Mouse (Mus musculus): ENCODE data around the gene Rrm1. TPM values are rescaled to one million over a fixed set of nuclear protein-coding genes. Genes with fewer than 3 reads are reported as not detected.

The Rrm1 gene
- total and polyA plus RNA-seq, 2 experiments from 2014 or later, result 34.4 to 58.2 TPM

GRCm38 (mm10) chr7:102478425-102478824 lies 36.9 kb downstream of the Rrm1 start:
- Histone ChIP-seq H3K4me1 (ENCODE audit: control insufficient read depth, insufficient read depth) (peaks cover 5% of the 10 kb centered on the region; the same call in 1 of the 2 replicates), H3K9ac (replicated peaks; ENCODE audit: low read depth, low read length) (no peak overlapping the region), H3K4me3 (ENCODE audit: low read depth, low read length) (no peak overlapping the region), H3K9me3 (replicated peaks; ENCODE audit: control insufficient read depth, low read length) (no peaks in the 10 kb centered on the region), H3K4me2 (ENCODE audit: low read depth, low read length) (no peak overlapping the region), H3K36me3 (replicated peaks; ENCODE audit: control insufficient read depth, insufficient read depth, low read length) (no peaks in the 10 kb centered on the region), H3K27ac (ENCODE audit: low read depth) (no peak overlapping the region), H3K27me3 (ENCODE audit: control insufficient read depth, insufficient read depth, low read length) (no peaks in the 10 kb centered on the region)
- no peak for TF ChIP-seq EP300 (IDR thresholded peaks at IDR 0.05; ENCODE audit: low read depth)
- no peak for TF ChIP-seq CTCF (IDR thresholded peaks at IDR 0.05; ENCODE audit: low read depth)
- ATAC-seq (ENCODE audit: insufficient read depth, low read depth) (no peak), DNase-seq (ENCODE audit: low spot score) (no peak)
- 85% methylated on average over 4 of the region's 4 CpGs for WGBS

GRCm38 (mm10) chr7:102478926-102479325 lies 37.4 kb downstream of the Rrm1 start:
- H3K27me3 ChIP-seq (ENCODE audit: control insufficient read depth, insufficient read depth, low read length), result no peaks in the 10 kb centered on the region
- H3K9ac ChIP-seq (replicated peaks; ENCODE audit: low read depth, low read length), result no peak overlapping the region
- H3K36me3 ChIP-seq (replicated peaks; ENCODE audit: control insufficient read depth, insufficient read depth, low read length), result no peaks in the 10 kb centered on the region
- DNase-seq (ENCODE audit: low spot score) (no peak), ATAC-seq (ENCODE audit: insufficient read depth, low read depth) (no peak)
- H3K4me1 ChIP-seq (ENCODE audit: control insufficient read depth, insufficient read depth), result peaks cover 5% of the 10 kb centered on the region; the same call in 1 of the 2 replicates
- H3K4me3 ChIP-seq (ENCODE audit: low read depth, low read length), result no peak overlapping the region
- H3K9me3 ChIP-seq (replicated peaks; ENCODE audit: control insufficient read depth, low read length), result no peaks in the 10 kb centered on the region
- 69% methylated on average over 3 of the region's 3 CpGs for WGBS
- H3K27ac ChIP-seq (ENCODE audit: low read depth), result no peak overlapping the region
- TF ChIP-seq EP300 (IDR thresholded peaks at IDR 0.05; ENCODE audit: low read depth), result no peak
- no peak for TF ChIP-seq CTCF (IDR thresholded peaks at IDR 0.05; ENCODE audit: low read depth)
- H3K4me2 ChIP-seq (ENCODE audit: low read depth, low read length), result no peak overlapping the region

- WGBS, result 31% methylated on average over 5 of the region's 5 CpGs
- DNase-seq (ENCODE audit: low spot score), result no peak
- H3K27ac ChIP-seq (ENCODE audit: low read depth), result no peak overlapping the region
These were observed 38.0 kb downstream of the Rrm1 start for GRCm38 (mm10) chr7:102479368-102480078.

GRCm38 (mm10) chr7:102480821-102481220 lies 39.3 kb downstream of the Rrm1 start:
- no peak for ATAC-seq (ENCODE audit: insufficient read depth, low read depth)
- Histone ChIP-seq H3K27me3 (ENCODE audit: control insufficient read depth, insufficient read depth, low read length) (no peaks in the 10 kb centered on the region), H3K36me3 (replicated peaks; ENCODE audit: control insufficient read depth, insufficient read depth, low read length) (no peaks in the 10 kb centered on the region), H3K27ac (ENCODE audit: low read depth) (no peak overlapping the region), H3K4me3 (ENCODE audit: low read depth, low read length) (no peak overlapping the region), H3K9me3 (replicated peaks; ENCODE audit: control insufficient read depth, low read length) (no peaks in the 10 kb centered on the region), H3K4me2 (ENCODE audit: low read depth, low read length) (no peak overlapping the region), H3K4me1 (ENCODE audit: control insufficient read depth, insufficient read depth) (peaks cover 5% of the 10 kb centered on the region; the same call in 1 of the 2 replicates), H3K9ac (replicated peaks; ENCODE audit: low read depth, low read length) (no peak overlapping the region)
- no peak for TF ChIP-seq EP300 (IDR thresholded peaks at IDR 0.05; ENCODE audit: low read depth)
- no peak for TF ChIP-seq CTCF (IDR thresholded peaks at IDR 0.05; ENCODE audit: low read depth)
- WGBS, result 57% methylated on average over 4 of the region's 4 CpGs
- no peak for DNase-seq (ENCODE audit: low spot score)

More at GRCm38 (mm10) chr7:102479368-102480078, 38.0 kb downstream of the Rrm1 start:
- H3K9ac ChIP-seq (replicated peaks; ENCODE audit: low read depth, low read length), result no peak overlapping the region
- peaks cover 5% of the 10 kb centered on the region; the same call in 1 of the 2 replicates for H3K4me1 ChIP-seq (ENCODE audit: control insufficient read depth, insufficient read depth)
- no peaks in the 10 kb centered on the region for H3K27me3 ChIP-seq (ENCODE audit: control insufficient read depth, insufficient read depth, low read length)
- no peak for TF ChIP-seq CTCF (IDR thresholded peaks at IDR 0.05; ENCODE audit: low read depth)
- no peak for TF ChIP-seq EP300 (IDR thresholded peaks at IDR 0.05; ENCODE audit: low read depth)
- no peak overlapping the region for H3K4me3 ChIP-seq (ENCODE audit: low read depth, low read length)
- ATAC-seq (ENCODE audit: insufficient read depth, low read depth), result no peak
- no peak overlapping the region for H3K4me2 ChIP-seq (ENCODE audit: low read depth, low read length)
- H3K9me3 ChIP-seq (replicated peaks; ENCODE audit: control insufficient read depth, low read length), result no peaks in the 10 kb centered on the region
- H3K36me3 ChIP-seq (replicated peaks; ENCODE audit: control insufficient read depth, insufficient read depth, low read length), result no peaks in the 10 kb centered on the region

GRCm38 (mm10) chr7:102481579-102481978 lies 40.1 kb downstream of the Rrm1 start, which contains the start of gene Olfr543:
Olfr543 (minus strand) TSS chr7:102481679.
- 94% methylated on average over 4 of the region's 4 CpGs for WGBS
- no peaks in the 10 kb centered on the region for H3K9me3 ChIP-seq (replicated peaks; ENCODE audit: control insufficient read depth, low read length)
- H3K27me3 ChIP-seq (ENCODE audit: control insufficient read depth, insufficient read depth, low read length), result no peaks in the 10 kb centered on the region
- TF ChIP-seq EP300 (IDR thresholded peaks at IDR 0.05; ENCODE audit: low read depth), result no peak
- TF ChIP-seq CTCF (IDR thresholded peaks at IDR 0.05; ENCODE audit: low read depth), result no peak
- ATAC-seq (ENCODE audit: insufficient read depth, low read depth), result no peak
- H3K4me1 ChIP-seq (ENCODE audit: control insufficient read depth, insufficient read depth), result peaks cover 5% of the 10 kb centered on the region; the same call in 1 of the 2 replicates
- no peak within 1 kb of the TSS for H3K4me3 ChIP-seq (ENCODE audit: low read depth, low read length)
- DNase-seq (ENCODE audit: low spot score), result no peak
- no peak within 1 kb of the TSS for H3K4me2 ChIP-seq (ENCODE audit: low read depth, low read length)
- no peaks in the 10 kb centered on the region for H3K36me3 ChIP-seq (replicated peaks; ENCODE audit: control insufficient read depth, insufficient read depth, low read length)
- H3K27ac ChIP-seq (ENCODE audit: low read depth), result no peak within 1 kb of the TSS
- no peak within 1 kb of the TSS for H3K9ac ChIP-seq (replicated peaks; ENCODE audit: low read depth, low read length)

Data from heart, postnatal 0 days (tissue).